Mouse (Mus musculus) midbrain, embryonic 14.5 days (tissue): ENCODE results near the gene Fgf11. TPM values are rescaled to one million over a fixed set of nuclear protein-coding genes. Genes with fewer than 3 reads are reported as not detected.
A peak's percentile ranks its signal among the peaks of the same experiment; 100 is the strongest.

Source experiments
- ATAC-seq: fragments of 200-750 bp; cut with Nextera tagmentation; 2 replicates; pipeline ENCODE4 v1.8.0; 2017; ENCODE audit warnings: moderate number of reproducible peaks, moderate library complexity; ENCODE audit not compliant: low FRiP score, low TSS enrichment
- DNase-seq: peaks from one replicate; pipeline ENCODE4 v3.0.0-alpha.2; 2015
- H3K27ac ChIP-seq: fragments of 300-500 bp; sonication (generic); replicated peaks from 2 replicates; pipeline ENCODE4 v1.5.1; 2014; ENCODE audit warnings: mild to moderate bottlenecking, low read depth, low read length, moderate library complexity
- H3K27me3 ChIP-seq: fragments of 300-500 bp; sonication (generic); 2 replicates; pipeline ENCODE4 v1.6.1; 2014; ENCODE audit warnings: low read length, control low read depth, mixed read lengths; ENCODE audit not compliant: control insufficient read depth, insufficient read depth
- H3K36me3 ChIP-seq: fragments of 300-500 bp; sonication (generic); 2 replicates; pipeline ENCODE4 v1.6.1; 2014; ENCODE audit warnings: low read length, control low read depth; ENCODE audit not compliant: control insufficient read depth, insufficient read depth
- H3K4me1 ChIP-seq: fragments of 300-500 bp; sonication (generic); 2 replicates; pipeline ENCODE4 v1.6.1; 2014; ENCODE audit warnings: mild to moderate bottlenecking, antibody characterized with exemption, low read length, control low read depth; ENCODE audit not compliant: control insufficient read depth, insufficient read depth
- H3K4me2 ChIP-seq: fragments of 300-500 bp; sonication (generic); 2 replicates; pipeline ENCODE4 v1.6.1; 2014; ENCODE audit warnings: mild to moderate bottlenecking, low read length, moderate library complexity
- H3K4me3 ChIP-seq: fragments of 300-500 bp; sonication (generic); replicated peaks from 2 replicates; pipeline ENCODE4 v1.5.1; 2014; ENCODE audit warnings: low read depth, low read length
- H3K9ac ChIP-seq: fragments of 300-500 bp; sonication (generic); replicated peaks from 2 replicates; pipeline ENCODE4 v1.6.1; 2014; ENCODE audit warnings: mild to moderate bottlenecking, low read length, moderate library complexity
- H3K9me3 ChIP-seq: fragments of 300-500 bp; sonication (generic); 2 replicates; pipeline ENCODE4 v1.6.1; 2016; ENCODE audit warnings: low read length, control low read depth, mixed read lengths; ENCODE audit not compliant: control insufficient read depth
- WGBS: fragments of 180-500 bp; shearing (Covaris S2); extraction: QIAGEN DNeasy Blood & Tissue Kit; methylation state at CpG from one replicate; pipeline ENCODE4 v1.1.7; 2014; 5-methylcytosine and 5-hydroxymethylcytosine counted together
- polyA plus RNA-seq: library from polyadenylated mRNA; unstranded; fragments of >200 nt; fragmentation: Nextera tagmentation; extraction: Ambion mirVana; gene quantifications from 2 replicates; pipeline ENCODE4 v1.2.1, GENCODE M21; 2014

Gene Fgf11
- 3.2 and 3.6 TPM in 2 replicates for polyA plus RNA-seq

DNA sequence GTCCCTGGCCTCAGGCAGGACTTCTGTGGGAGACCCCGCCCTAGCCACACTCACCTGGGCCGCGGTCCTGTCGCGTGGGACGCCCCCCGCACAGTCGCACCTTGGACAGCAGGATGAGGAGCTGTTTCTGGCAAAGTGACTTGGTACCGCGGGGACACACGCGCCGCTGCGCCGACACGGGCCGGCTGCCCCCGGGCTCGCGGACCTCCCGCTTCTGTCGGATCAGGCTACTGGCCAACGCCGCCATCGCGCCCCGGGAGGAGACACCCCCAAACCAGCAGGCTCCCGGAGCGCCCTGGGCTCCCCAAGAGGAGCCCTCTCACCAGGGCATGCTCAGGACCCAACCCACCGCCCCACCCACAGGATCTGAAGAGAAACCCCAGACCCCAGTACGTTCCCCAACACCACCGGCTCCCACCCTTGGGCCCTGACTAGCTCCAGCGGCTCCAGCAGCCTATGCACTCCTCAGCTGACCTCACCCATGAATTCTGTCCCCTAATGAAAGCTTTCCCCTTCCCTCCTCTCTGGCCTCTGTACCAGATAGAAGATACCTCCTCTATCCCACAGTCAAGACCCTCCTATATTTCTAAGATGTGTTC is at the start of gene Fgf11:
Gene Fgf11 (minus strand): TSS at position 479 of the 599 bp plus-strand sequence.
- peak; percentile 26 for DNase-seq
- no peaks in the 10 kb centered on the region for H3K36me3 ChIP-seq
- under 1% methylated on average over 33 of the region's 33 CpGs for WGBS
- H3K27ac ChIP-seq = peak within 1 kb of the TSS; percentile 95
- peak within 1 kb of the TSS; percentile 97 for H3K4me2 ChIP-seq
- H3K9me3 ChIP-seq = no peaks in the 10 kb centered on the region
- peak within 1 kb of the TSS; percentile 62 for H3K9ac ChIP-seq
- peaks cover 30% of the 10 kb centered on the region for H3K27me3 ChIP-seq
- H3K4me3 ChIP-seq = peak within 1 kb of the TSS; percentile 59
- ATAC-seq = no peak
- H3K4me1 ChIP-seq = peaks cover 49% of the 10 kb centered on the region

DNA sequence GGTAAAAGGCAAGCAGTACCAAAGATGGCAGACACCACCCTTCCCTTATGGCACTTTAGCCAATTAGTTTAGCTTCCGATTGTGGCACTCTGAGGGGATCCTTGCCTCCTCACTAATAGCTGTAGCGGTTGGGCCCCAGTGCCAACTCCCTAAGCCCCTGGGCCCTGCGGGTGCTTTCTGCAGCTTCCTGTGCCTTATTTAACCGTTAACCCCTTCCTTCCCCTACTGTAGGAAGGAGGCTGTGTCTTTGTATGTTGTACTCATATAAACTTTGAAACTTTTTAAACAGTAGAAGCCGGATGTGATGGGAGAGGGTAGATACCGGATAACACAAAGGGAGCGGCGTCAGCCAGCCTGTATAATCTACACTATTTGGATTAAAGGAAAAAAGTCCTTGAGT is 49.1 kb upstream of the Fgf11 start:
- no peak overlapping the region for H3K27ac ChIP-seq
- peaks cover 13% of the 10 kb centered on the region for H3K4me1 ChIP-seq
- no peaks in the 10 kb centered on the region for H3K9me3 ChIP-seq
- no peaks in the 10 kb centered on the region for H3K27me3 ChIP-seq
- DNase-seq (no peak), ATAC-seq (no peak)
- H3K9ac ChIP-seq = no peak overlapping the region
- WGBS = 77% methylated on average over 8 of the region's 8 CpGs
- no peak overlapping the region for H3K4me3 ChIP-seq
- H3K36me3 ChIP-seq = peaks cover 47% of the 10 kb centered on the region
- H3K4me2 ChIP-seq = no peak overlapping the region

DNA sequence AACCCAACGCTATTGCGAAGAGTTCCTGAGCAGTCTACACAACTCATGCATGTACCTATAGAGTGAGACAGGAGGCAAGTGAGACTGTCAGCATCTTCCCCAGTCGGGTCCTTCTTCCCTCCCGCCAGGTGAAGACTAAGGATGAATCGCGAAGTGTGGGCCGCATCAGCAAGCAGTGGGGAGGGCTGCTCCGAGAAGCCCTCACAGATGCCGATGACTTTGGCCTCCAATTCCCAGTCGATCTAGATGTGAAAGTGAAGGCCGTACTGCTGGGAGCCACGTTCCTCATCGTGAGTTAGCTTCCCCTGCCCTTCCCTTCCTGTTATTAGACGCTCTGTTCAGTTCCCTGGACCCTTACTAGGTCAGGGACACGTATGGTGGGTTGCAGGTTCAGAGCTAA is 48.2 kb upstream of the Fgf11 start:
- H3K4me3 ChIP-seq = no peak overlapping the region
- H3K4me2 ChIP-seq = no peak overlapping the region
- DNase-seq = no peak
- ATAC-seq = no peak
- no peaks in the 10 kb centered on the region for H3K27me3 ChIP-seq
- peaks cover 19% of the 10 kb centered on the region for H3K4me1 ChIP-seq
- no peaks in the 10 kb centered on the region for H3K9me3 ChIP-seq
- no peak overlapping the region for H3K9ac ChIP-seq
- 97% methylated on average over 15 of the region's 15 CpGs for WGBS
- peaks cover 47% of the 10 kb centered on the region for H3K36me3 ChIP-seq
- H3K27ac ChIP-seq = no peak overlapping the region

DNA sequence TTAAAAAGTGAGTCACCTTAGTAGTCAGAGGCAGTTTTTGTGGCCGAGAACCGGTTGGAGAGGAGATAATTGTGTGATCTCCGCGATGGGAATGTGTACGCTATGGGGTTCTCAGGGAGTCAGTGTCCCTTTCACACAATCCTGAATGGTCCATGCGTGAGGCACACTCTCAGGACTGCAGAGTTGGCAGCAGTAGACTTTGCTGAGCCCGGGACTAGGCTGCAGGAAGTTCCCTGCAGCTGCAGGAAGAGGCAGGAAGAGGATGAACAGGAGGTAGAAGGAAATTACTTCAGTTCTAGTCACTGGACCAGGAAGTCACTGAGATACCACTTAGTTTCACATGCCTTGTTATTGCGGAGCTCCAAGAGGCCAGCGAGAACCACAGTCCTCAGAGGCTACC is 47.5 kb upstream of the Fgf11 start:
- Histone ChIP-seq H3K9me3 (no peaks in the 10 kb centered on the region), H3K36me3 (peaks cover 47% of the 10 kb centered on the region), H3K9ac (no peak overlapping the region), H3K4me2 (no peak overlapping the region), H3K4me1 (peaks cover 19% of the 10 kb centered on the region), H3K27me3 (no peaks in the 10 kb centered on the region), H3K4me3 (no peak overlapping the region), H3K27ac (no peak overlapping the region)
- WGBS = 94% methylated on average over 9 of the region's 9 CpGs
- no peak for ATAC-seq
- no peak for DNase-seq

DNA sequence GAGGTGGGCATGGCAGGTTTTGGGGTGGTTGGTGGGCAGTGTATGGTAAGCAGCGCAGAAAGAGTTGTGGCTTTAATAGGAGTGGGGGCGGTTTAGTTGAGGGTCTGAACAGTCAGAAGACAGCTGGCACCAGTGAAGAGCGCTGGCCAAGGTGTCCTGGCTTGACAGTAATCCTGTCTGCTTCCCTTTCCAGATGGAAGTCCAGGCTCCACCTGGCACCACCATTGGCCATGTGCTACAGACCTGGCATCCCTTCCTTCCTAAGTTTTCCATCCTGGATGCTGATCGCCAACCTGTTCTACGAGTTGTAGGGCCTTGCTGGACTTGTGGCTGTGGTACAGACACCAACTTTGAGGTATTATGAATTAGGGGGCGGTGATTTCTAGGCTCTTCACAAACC is 46.4 kb upstream of the Fgf11 start:
- H3K9me3 ChIP-seq = no peaks in the 10 kb centered on the region
- no peak overlapping the region; the same call in 1 of the 2 replicates for H3K9ac ChIP-seq
- no peaks in the 10 kb centered on the region for H3K27me3 ChIP-seq
- no peak overlapping the region for H3K27ac ChIP-seq
- no peak for ATAC-seq
- 96% methylated on average over 6 of the region's 6 CpGs for WGBS
- DNase-seq = no peak
- peak overlapping the region; percentile 82 for H3K4me2 ChIP-seq
- H3K4me1 ChIP-seq = peaks cover 19% of the 10 kb centered on the region
- peaks cover 47% of the 10 kb centered on the region for H3K36me3 ChIP-seq
- H3K4me3 ChIP-seq = peak overlapping the region; percentile 73

DNA sequence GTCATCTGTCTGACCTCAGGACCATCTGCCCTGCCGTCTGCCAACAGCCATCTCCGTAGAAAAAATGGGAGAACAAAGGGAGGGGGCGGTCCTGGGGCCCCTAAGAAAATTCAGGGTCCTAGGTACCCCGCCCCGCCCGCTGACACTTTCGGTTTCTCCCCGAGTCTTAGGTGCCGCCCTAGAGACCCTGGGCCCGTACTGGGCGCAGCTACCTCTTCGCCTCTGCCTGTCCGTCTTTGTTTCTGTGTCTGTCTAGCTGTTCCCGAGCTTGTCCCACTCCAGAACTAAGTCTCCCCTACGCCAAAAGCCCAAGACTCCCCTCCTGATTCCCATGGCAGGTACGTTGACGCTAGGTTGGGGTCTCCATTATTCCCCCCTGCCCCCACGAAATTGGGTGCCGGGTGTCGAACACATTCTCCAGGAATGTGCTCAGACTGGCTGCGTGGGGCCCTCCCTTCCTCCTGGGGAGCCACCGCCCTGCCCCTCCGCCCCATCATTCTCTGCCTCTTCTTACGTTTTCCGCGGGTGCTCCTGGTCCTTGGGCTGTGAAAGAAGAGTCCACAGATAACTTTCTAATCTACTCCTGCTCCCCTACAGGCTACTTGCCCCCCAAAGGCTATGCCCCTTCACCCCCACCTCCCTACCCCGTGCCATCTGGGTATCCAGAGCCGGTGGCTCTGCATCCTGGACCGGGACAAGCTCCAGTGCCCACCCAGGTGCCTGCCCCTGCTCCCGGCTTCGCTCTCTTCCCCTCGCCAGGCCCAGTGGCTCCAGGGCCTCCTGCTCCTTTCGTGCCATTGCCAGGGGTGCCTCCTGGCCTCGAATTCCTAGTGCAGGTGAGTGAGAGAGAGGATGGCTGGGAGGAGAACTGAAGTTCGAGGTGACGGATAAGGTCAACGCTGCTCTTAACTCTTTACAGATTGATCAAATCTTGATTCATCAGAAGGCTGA is 45.4 kb upstream of the Fgf11 start:
- no peaks in the 10 kb centered on the region for H3K27me3 ChIP-seq
- H3K4me3 ChIP-seq = peak overlapping the region; percentile 73
- peak overlapping the region; percentile 82 for H3K4me2 ChIP-seq
- H3K9me3 ChIP-seq = no peaks in the 10 kb centered on the region
- peaks cover 19% of the 10 kb centered on the region for H3K4me1 ChIP-seq
- H3K9ac ChIP-seq = peak overlapping the region; percentile 90
- H3K27ac ChIP-seq = peak overlapping the region; percentile 94
- peak; percentile 54 for DNase-seq
- peak; percentile 53 for ATAC-seq
- peaks cover 42% of the 10 kb centered on the region for H3K36me3 ChIP-seq
- WGBS = 12% methylated on average over 37 of the region's 37 CpGs

DNA sequence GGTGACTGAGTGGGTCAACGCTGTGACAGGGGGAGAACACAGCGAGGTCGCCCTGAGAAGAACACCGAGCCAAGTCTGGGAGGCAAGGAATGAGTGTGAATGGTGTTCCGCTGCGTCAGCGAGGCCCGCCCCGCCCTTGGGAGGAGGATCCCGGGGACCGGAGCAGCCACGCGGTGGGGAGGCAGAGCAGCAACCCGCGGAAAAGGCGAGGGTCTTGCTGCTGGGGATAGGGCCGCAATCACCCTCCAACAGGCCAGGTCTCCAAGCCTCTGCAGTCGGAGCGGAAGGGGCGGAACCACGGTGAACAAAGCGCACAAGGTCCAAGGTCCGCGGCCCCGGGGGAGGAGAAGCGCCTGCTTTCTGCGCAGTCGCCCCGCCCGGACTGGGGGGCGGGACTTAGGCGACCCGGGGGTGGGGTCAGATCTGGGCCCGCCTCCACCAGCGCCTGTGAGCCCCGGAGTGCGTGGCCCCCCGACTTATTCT is 44.6 kb upstream of the Fgf11 start, which contains the start of gene Plscr3:
Gene Plscr3 (plus strand): TSS at position 179 of the 483 bp plus-strand sequence.
- WGBS = under 1% methylated on average over 38 of the region's 38 CpGs

DNA sequence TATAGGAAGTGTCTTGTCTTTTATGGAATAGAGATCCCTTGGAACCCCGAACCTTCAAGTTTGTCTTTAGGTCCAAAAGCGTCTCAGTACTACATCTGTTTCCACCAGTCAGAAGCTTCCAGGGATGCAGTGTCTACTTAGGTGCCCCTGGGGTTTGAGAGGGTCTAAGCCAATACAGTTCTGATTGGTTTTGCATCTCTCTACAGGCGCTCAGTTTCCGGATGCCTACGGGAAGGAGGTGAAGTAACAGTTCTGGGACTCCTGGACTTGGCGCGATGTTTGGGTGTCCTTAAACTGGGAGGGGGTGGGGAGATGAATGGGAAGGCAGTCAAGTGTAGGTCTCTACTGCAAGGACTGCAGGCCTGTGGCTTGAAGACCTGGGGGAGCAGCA is 37.1 kb upstream of the Fgf11 start:
- ATAC-seq = no peak

More for the DNA sequence above, 44.6 kb upstream of the Fgf11 start, which contains the start of gene Plscr3:
- Histone ChIP-seq H3K4me2 (peak within 1 kb of the TSS; percentile 82), H3K27ac (peak within 1 kb of the TSS; percentile 94), H3K27me3 (no peaks in the 10 kb centered on the region), H3K9me3 (no peaks in the 10 kb centered on the region), H3K36me3 (peaks cover 34% of the 10 kb centered on the region), H3K4me3 (peak within 1 kb of the TSS; percentile 73), H3K4me1 (peaks cover 19% of the 10 kb centered on the region), H3K9ac (peak within 1 kb of the TSS; percentile 90)
- DNase-seq (peak; percentile 97), ATAC-seq (peak; percentile 92)

More for the DNA sequence above, 37.1 kb upstream of the Fgf11 start:
- WGBS = 0% methylated on average over 7 of the region's 7 CpGs
- Histone ChIP-seq H3K4me2 (peak overlapping the region; percentile 99), H3K9me3 (no peaks in the 10 kb centered on the region), H3K27me3 (no peaks in the 10 kb centered on the region), H3K9ac (peak overlapping the region; percentile 57), H3K27ac (peak overlapping the region; percentile 96), H3K36me3 (peaks cover 3% of the 10 kb centered on the region), H3K4me1 (peaks cover 31% of the 10 kb centered on the region), H3K4me3 (peak overlapping the region; percentile 94)
- DNase-seq = no peak
